Mouse (Mus musculus) heart, embryonic 14.5 days (tissue): Measurements from ENCODE around the gene Gm34302. TPM values are rescaled to one million over a fixed set of nuclear protein-coding genes. Genes with fewer than 3 reads are reported as not detected.
"Not testable (repeated sequence)": the region's sequence is repeated elsewhere in the genome, so short reads cannot be mapped to it uniquely, and the experiment has no call there.

Experiments used
- ATAC-seq: fragments of 200-750 bp; cut with Nextera tagmentation; 2 replicates; pipeline ENCODE4 v1.8.0; 2017; ENCODE audit warnings: low read depth, moderate TSS enrichment; ENCODE audit not compliant: insufficient number of reproducible peaks, insufficient read depth, low FRiP score
- H3K27ac ChIP-seq, 2 experiments: fragments of 200-500 bp in 1 of 2; fragments of 300-500 bp in 1 of 2; sonication (generic) in 1 of 2; replicated peaks in 1 of 2; 2 replicates each; pipeline ENCODE4 v1.5.1; 2012 to 2014; ENCODE audit warnings: low read depth in 2 of 2, low read length in 2 of 2, control low read depth in 1 of 2, mild to moderate bottlenecking in 1 of 2, mixed read lengths in 1 of 2; ENCODE audit not compliant: control insufficient read depth in 1 of 2, insufficient read depth in 1 of 2
- H3K27me3 ChIP-seq: fragments of 300-500 bp; sonication (generic); 2 replicates; pipeline ENCODE4 v1.6.1; 2014; ENCODE audit warnings: mild to moderate bottlenecking, low read length, control low read depth; ENCODE audit not compliant: control insufficient read depth, insufficient read depth
- H3K36me3 ChIP-seq: fragments of 300-500 bp; sonication (generic); 2 replicates; pipeline ENCODE4 v1.6.1; 2014; ENCODE audit warnings: mild to moderate bottlenecking, control low read depth, low read length, mixed read lengths; ENCODE audit not compliant: control insufficient read depth, insufficient read depth
- H3K4me1 ChIP-seq, 2 experiments: fragments of 200-500 bp in 1 of 2; fragments of 300-500 bp in 1 of 2; sonication (generic) in 1 of 2; 2 replicates each; pipeline ENCODE4 v1.6.1; 2012 to 2014; ENCODE audit warnings: low read length in 2 of 2, control low read depth in 1 of 2, mixed read lengths in 1 of 2; ENCODE audit not compliant: control insufficient read depth in 2 of 2, insufficient read depth in 2 of 2
- H3K4me2 ChIP-seq: fragments of 300-500 bp; sonication (generic); 2 replicates; pipeline ENCODE4 v1.6.1; 2014; ENCODE audit warnings: mild to moderate bottlenecking, low read length
- H3K4me3 ChIP-seq, 2 experiments: fragments of 200-500 bp in 1 of 2; fragments of 300-500 bp in 1 of 2; sonication (generic) in 1 of 2; 2 replicates each; pipeline ENCODE4 v1.5.1; 2012 to 2014; ENCODE audit warnings: low read length in 2 of 2, mild to moderate bottlenecking in 2 of 2, control low read depth in 1 of 2, low read depth in 1 of 2, moderate library complexity in 1 of 2; ENCODE audit not compliant: control insufficient read depth in 1 of 2, insufficient read depth in 1 of 2
- H3K9ac ChIP-seq: fragments of 300-500 bp; sonication (generic); 2 replicates; pipeline ENCODE4 v1.6.1; 2014; ENCODE audit warnings: mild to moderate bottlenecking, low read length
- H3K9me3 ChIP-seq: fragments of 300-500 bp; sonication (generic); 2 replicates; pipeline ENCODE4 v1.6.1; 2016; ENCODE audit warnings: low read length, control low read depth; ENCODE audit not compliant: control insufficient read depth
- WGBS: fragments of 180-500 bp; shearing (Covaris S2); extraction: QIAGEN DNeasy Blood & Tissue Kit; methylation state at CpG from one replicate; pipeline ENCODE4 v1.1.7; 2014; 5-methylcytosine and 5-hydroxymethylcytosine counted together
- polyA plus RNA-seq: library from polyadenylated mRNA; unstranded; fragments of >200 nt; fragmentation: Nextera tagmentation; extraction: Ambion mirVana; gene quantifications from 2 replicates; pipeline ENCODE4 v1.2.1, GENCODE M21; 2014

The Gm34302 gene
- polyA plus RNA-seq = not detected in 2 replicates

- H3K4me1 ChIP-seq = 0 out of 4 replicates have a peak, but pooled peaks cover 0 to 3% of the 10 kb centered on the region in 2 experiments
- H3K27ac ChIP-seq = no peak within 1 kb of the TSS
- H3K9ac ChIP-seq = no peak within 1 kb of the TSS
- ATAC-seq = no peak
- H3K27me3 ChIP-seq = no peaks in the 10 kb centered on the region
- H3K4me3 ChIP-seq = no peak within 1 kb of the TSS
- H3K9me3 ChIP-seq = no peaks in the 10 kb centered on the region
- no peak within 1 kb of the TSS for H3K4me2 ChIP-seq
- H3K36me3 ChIP-seq = no peaks in the 10 kb centered on the region
- WGBS = 10% methylated on average over 1 of the region's 1 CpGs
These were observed at the start of gene Gm34302 for GRCm38 (mm10) chr3:63483726-63484125. Gene Gm34302, minus strand, starts transcription at chr3:63483879.

DNA sequence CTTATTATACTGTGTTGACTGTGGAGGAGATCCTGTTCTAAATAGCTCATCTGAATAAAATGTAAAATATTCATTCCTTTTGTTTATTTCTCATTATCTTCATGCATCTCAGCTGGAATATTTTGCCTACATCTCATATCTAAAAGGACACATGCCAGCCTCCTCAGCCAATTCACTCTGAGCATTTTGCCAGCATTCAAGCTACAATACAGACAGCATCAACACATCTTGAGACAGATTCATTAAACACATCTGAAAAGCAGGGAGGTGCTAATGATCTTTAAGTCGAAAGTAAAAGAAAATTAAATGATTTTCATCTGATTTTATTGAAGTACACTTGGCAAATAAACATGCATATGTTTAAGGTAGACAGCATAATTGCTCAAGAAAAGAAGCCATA is 48.2 kb upstream of the Gm34302 start:
- Histone ChIP-seq H3K27me3 (no peaks in the 10 kb centered on the region), H3K4me1 (no peaks in the 10 kb centered on the region), H3K27ac (no peak overlapping the region), H3K4me3 (no peak overlapping the region), H3K36me3 (no peaks in the 10 kb centered on the region), H3K4me2 (no peak overlapping the region), H3K9ac (no peak overlapping the region), H3K9me3 (no peaks in the 10 kb centered on the region)
- 51% methylated on average over 1 of the region's 1 CpGs for WGBS
- ATAC-seq = no peak

DNA sequence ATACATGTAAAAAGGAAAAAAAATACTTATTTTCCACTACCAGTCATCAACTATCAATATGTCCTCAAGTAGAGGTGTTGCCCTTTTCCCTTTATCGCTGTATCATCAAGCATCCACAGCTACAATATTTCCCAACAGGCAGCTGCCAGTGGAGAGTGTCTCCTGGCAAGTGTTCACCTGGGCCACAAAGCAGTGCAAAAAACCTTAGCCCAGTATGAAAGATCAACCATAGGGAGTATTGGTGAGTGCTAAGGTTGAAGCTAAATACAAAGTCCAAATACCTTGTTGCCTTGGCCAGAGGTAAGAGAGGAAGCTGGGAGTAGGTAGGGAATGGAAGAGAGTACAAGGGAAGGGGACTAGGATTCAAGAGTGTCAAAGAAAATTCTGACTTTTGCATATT is 34.0 kb upstream of the Gm34302 start:
- no peak overlapping the region for H3K4me3 ChIP-seq
- H3K27ac ChIP-seq = no peak overlapping the region
- H3K4me2 ChIP-seq = no peak overlapping the region
- H3K9me3 ChIP-seq = no peaks in the 10 kb centered on the region
- no peak for ATAC-seq
- 87% methylated on average over 1 of the region's 1 CpGs for WGBS
- no peaks in the 10 kb centered on the region for H3K4me1 ChIP-seq
- no peak overlapping the region for H3K9ac ChIP-seq
- H3K27me3 ChIP-seq = no peaks in the 10 kb centered on the region
- no peaks in the 10 kb centered on the region for H3K36me3 ChIP-seq

DNA sequence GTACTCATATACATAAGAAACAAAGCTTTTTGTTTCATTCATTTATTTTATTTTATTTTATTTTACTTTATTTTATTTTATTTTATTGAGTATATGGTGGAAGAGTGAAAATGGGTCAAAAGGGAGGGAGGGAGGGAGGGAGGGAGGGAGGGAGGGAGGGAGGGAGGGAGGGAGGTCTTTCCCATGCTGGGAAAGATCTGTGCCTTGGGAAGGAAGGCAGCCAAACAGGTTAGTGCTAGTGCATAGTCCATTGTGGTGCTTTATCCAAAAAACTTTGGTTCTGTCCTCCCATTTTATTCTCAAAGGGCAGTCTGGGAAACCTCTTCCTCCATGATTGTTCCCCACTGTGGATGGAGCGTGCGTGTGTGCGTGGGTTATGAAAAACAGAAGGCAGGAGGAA is 32.6 kb upstream of the Gm34302 start:
- not testable (repeated sequence) for H3K4me3 ChIP-seq, H3K36me3 ChIP-seq, H3K27ac ChIP-seq, H3K9me3 ChIP-seq, H3K4me1 ChIP-seq, H3K9ac ChIP-seq, H3K4me2 ChIP-seq, H3K27me3 ChIP-seq, ATAC-seq
- WGBS = 85% methylated on average over 3 of the region's 3 CpGs

GRCm38 (mm10) chr3:63511316-63511715 is 27.6 kb upstream of the Gm34302 start:
- no peaks in the 10 kb centered on the region for H3K36me3 ChIP-seq
- H3K4me3 ChIP-seq = no peak overlapping the region
- H3K9me3 ChIP-seq = no peaks in the 10 kb centered on the region
- H3K4me1 ChIP-seq = no peaks in the 10 kb centered on the region
- H3K4me2 ChIP-seq = no peak overlapping the region
- 77% methylated on average over 6 of the region's 6 CpGs for WGBS
- H3K9ac ChIP-seq = no peak overlapping the region
- no peaks in the 10 kb centered on the region for H3K27me3 ChIP-seq
- ATAC-seq = no peak
- no peak overlapping the region for H3K27ac ChIP-seq

DNA sequence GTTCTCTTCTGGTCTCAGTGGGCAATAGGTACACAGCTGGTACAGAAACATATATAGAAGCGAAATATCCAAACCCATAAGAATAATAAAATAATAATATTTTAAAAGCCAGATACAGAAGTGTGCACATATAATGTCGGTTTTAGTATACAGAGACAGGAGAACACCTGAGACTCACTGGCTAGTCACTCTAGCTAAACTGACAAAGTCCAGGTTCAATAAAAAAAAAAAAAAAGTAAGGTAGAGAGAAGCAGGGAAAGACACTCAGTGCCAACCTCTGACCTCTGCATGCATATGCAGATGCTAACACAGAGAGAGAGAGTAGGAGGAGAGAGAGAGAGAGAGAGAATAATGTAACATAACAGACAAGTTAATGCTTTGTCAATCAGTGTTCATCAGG is 25.8 kb upstream of the Gm34302 start:
- ATAC-seq = no peak
- H3K9ac ChIP-seq = no peak overlapping the region
- no peak overlapping the region for H3K4me3 ChIP-seq
- no peaks in the 10 kb centered on the region for H3K36me3 ChIP-seq
- no peaks in the 10 kb centered on the region for H3K4me1 ChIP-seq
- H3K27me3 ChIP-seq = no peaks in the 10 kb centered on the region
- no peak overlapping the region for H3K4me2 ChIP-seq
- no peak overlapping the region for H3K27ac ChIP-seq
- 86% methylated on average over 2 of the region's 2 CpGs for WGBS
- no peaks in the 10 kb centered on the region for H3K9me3 ChIP-seq

GRCm38 (mm10) chr3:63508924-63509323 is 25.2 kb upstream of the Gm34302 start:
- Histone ChIP-seq H3K4me2 (no peak overlapping the region), H3K4me3 (no peak overlapping the region), H3K27ac (no peak overlapping the region), H3K27me3 (no peaks in the 10 kb centered on the region), H3K36me3 (no peaks in the 10 kb centered on the region), H3K9ac (no peak overlapping the region), H3K4me1 (no peaks in the 10 kb centered on the region), H3K9me3 (no peaks in the 10 kb centered on the region)
- ATAC-seq = no peak
- WGBS = 85% methylated on average over 5 of the region's 5 CpGs

DNA sequence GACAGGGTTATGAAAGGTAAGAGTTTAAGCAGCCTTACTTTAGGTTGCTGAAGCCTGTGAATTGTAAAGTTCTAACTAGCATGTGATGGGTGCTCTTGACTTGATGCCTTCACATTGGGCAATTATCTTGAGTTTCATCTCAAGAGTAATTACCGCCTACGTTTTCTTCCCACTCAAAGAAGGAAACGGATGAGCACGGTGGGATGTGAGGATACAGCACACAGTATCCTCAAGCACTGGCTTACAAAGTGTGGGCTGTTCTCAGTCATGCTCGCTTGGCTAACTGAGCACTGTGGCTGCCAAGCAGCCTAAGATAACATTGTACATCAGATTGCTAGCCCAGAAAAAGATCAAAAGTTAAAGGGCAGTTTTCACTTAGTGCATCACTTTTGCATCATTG is 20.8 kb upstream of the Gm34302 start:
- Histone ChIP-seq H3K4me1 (no peaks in the 10 kb centered on the region), H3K27me3 (no peaks in the 10 kb centered on the region), H3K27ac (no peak overlapping the region), H3K4me3 (no peak overlapping the region), H3K9ac (no peak overlapping the region), H3K9me3 (no peaks in the 10 kb centered on the region), H3K4me2 (no peak overlapping the region), H3K36me3 (no peaks in the 10 kb centered on the region)
- 84% methylated on average over 5 of the region's 5 CpGs for whole genome bisulfite sequencing
- ATAC-seq = no peak
